Mouse (Mus musculus): ENCODE data around the gene Blcap. TPM values are rescaled to one million over a fixed set of nuclear protein-coding genes. Genes with fewer than 3 reads are reported as not detected.

Gene Blcap
- total RNA-seq (2023), result 10 to 100 TPM; 34.6 to 46.1 TPM

DNA sequence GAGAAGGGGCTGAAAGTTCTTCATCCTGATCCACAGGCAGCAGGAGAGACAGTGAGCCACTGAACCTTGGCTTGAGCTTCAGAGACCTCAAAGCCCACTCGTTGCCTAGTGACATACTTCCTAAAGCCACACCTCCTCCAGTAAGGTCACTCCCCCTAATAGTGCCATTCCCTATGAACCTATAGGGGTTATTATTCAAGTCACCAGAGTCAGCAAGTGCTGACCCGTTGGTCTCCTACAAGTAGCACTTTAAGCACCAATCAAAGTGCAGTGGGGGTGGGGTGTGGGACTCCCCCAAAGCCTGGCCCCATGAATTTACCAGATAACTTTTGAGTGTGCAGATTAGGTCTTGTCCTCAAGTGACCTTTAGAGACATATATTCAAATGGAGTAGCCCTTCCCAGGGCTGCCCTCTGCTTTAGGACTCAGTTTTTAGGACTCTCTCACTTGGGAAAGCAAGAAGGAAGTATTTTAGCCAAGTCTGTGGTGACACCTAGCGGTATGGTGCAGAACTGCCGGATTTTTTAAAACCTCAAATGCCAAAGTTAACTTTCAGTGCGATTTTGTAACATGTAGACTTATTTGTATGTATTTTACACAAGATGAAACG is at the start of gene Blcap:
Blcap (minus strand) TSS at position 51 of the 609 bp plus-strand sequence.

DNA sequence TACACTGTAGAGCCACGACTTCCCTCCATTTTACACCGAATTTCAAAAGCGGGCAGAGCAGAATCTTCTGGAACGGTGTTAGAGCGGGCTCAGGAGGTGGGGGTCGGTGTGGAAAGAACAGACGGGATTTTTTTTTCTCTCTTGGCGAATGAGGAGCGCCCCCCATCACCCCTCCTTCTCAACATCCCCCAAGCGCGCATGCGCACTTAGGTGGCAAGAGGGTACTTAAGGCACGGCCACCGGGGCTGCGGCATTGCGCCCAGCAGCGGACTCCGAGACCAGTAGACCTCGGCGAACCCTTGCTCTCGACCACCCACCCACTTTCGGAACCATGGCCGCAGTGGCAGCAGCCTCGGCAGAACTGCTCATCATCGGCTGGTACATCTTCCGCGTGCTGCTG is 11.2 kb downstream of the Blcap start, which contains the start of gene Nnat:
Nnat (plus strand) TSS at position 221 of the 400 bp plus-strand sequence.

Other genes with a start within 250 kb of the Blcap start
- gene Ghrh, start 223.8 kb downstream of the Blcap start, total RNA-seq (2023), result not detected
- gene Manbal, start 203.7 kb downstream of the Blcap start, total RNA-seq (2023), result 10 to 100 TPM; 15.1 to 15.7 TPM
- gene Src, start 152.8 kb downstream of the Blcap start, total RNA-seq (2023), result 1 to 10 TPM in 1 of 2 experiments, under 1 TPM in 1; 0.59 to 1.7 TPM
- gene Nnat, start 11.2 kb downstream of the Blcap start, total RNA-seq (2023), result not detected
- gene Ctnnbl1, start 166.1 kb upstream of the Blcap start, total RNA-seq (2023), result 10 to 100 TPM; 20.0 to 22.6 TPM

Measured in neutrophil, adult 83 days (primary cell).